In genomic region chr10:128379260-128379659, GRCm38 (mm10) we compare ENCODE assay signal across 14 mouse cellular contexts. TPM values are rescaled to one million over a fixed set of nuclear protein-coding genes. Genes with fewer than 3 reads are reported as not detected.
DNase-seq lines count a peak whose midpoint lies in the region; ATAC-seq and TF ChIP-seq lines count a peak whose summit lies in the region.
"Had no signal": no experiment of that assay in that cellular context is flagged by ENCODE, and none has a peak within 500 bp of the region (broad histone marks: within the 10 kb centered on the region; RNA-seq: fewer than 3 reads in every experiment).

No protein-coding gene starts in this region.

- no peak for TF ChIP-seq CTCF in midbrain, postnatal 0 days (IDR thresholded peaks at IDR 0.05)
- TF ChIP-seq CTCF in cortical plate, adult 2 months (IDR thresholded peaks at IDR 0.05; ENCODE audit: extremely low read depth, insufficient read depth, low read length): no peak

- H3K4me1 ChIP-seq in heart, embryonic 12.5 days (replicated peaks): peaks cover 27% of the 10 kb centered on the region
- H3K4me1 ChIP-seq in heart, embryonic 10.5 days: peaks cover 29% of the 10 kb centered on the region
- peaks cover 25% of the 10 kb centered on the region for H3K4me1 ChIP-seq in midbrain, embryonic 12.5 days
- H3K4me1 ChIP-seq in midbrain, postnatal 0 days (ENCODE audit: insufficient read depth, low read length): peaks cover 9% of the 10 kb centered on the region; the same call in 1 of the 2 replicates
- H3K4me1 ChIP-seq in cortical plate, adult 2 months (ENCODE audit: control insufficient read depth, insufficient read depth, low read length): peaks cover 6% of the 10 kb centered on the region

- 0 out of 2 replicates have a peak overlapping the region, but pooled peaks have one; percentile 95 for H3K9ac ChIP-seq in heart, embryonic 12.5 days
- H3K9ac ChIP-seq in midbrain, embryonic 12.5 days (replicated peaks): peak overlapping the region; percentile 99; the same call in 1 of the 2 replicates
- no peak overlapping the region for H3K9ac ChIP-seq in midbrain, postnatal 0 days (replicated peaks; ENCODE audit: low read length, poor library complexity, severe bottlenecking)

- H3K36me3 ChIP-seq in heart, embryonic 12.5 days: peaks cover 60% of the 10 kb centered on the region
- peaks cover 60% of the 10 kb centered on the region for H3K36me3 ChIP-seq in heart, embryonic 10.5 days
- H3K36me3 ChIP-seq in midbrain, embryonic 12.5 days: peaks cover 55% of the 10 kb centered on the region
- H3K36me3 ChIP-seq in midbrain, postnatal 0 days (ENCODE audit: insufficient read depth, low read length): peaks cover 44% of the 10 kb centered on the region
- H3K36me3 ChIP-seq in myocyte (ENCODE audit: control insufficient read depth, insufficient read depth): peaks cover 34% of the 10 kb centered on the region

- no peak for DNase-seq in heart, embryonic 10.5 days (ENCODE audit: low spot score)
- no peak for DNase-seq in midbrain, postnatal 0 days (ENCODE audit: low spot score)
- no peak for DNase-seq in left cerebral cortex, adult 8-10 months (ENCODE audit: low spot score in 2 of 2)
- no peak for DNase-seq in layer of hippocampus, adult 9-10 months (ENCODE audit: low spot score)
- DNase-seq: lung, embryonic 14.5 days; thymus, postnatal 25 days had no signal

- no peaks in the 10 kb centered on the region for H3K27me3 ChIP-seq in heart, embryonic 12.5 days (replicated peaks)
- H3K27me3 ChIP-seq in heart, embryonic 10.5 days (ENCODE audit: insufficient read depth, poor library complexity, severe bottlenecking): no peaks in the 10 kb centered on the region
- H3K27me3 ChIP-seq in midbrain, embryonic 12.5 days: no peaks in the 10 kb centered on the region
- H3K27me3 ChIP-seq in midbrain, postnatal 0 days (ENCODE audit: insufficient read depth, low read length): no peaks in the 10 kb centered on the region
- H3K27me3 ChIP-seq in myocyte (ENCODE audit: control insufficient read depth, insufficient read depth, insufficient read length): no peaks in the 10 kb centered on the region
- H3K27me3 ChIP-seq: limb, embryonic 12.5 days had no signal

- ATAC-seq in heart, embryonic 12.5 days (ENCODE audit: insufficient number of reproducible peaks, low FRiP score): no peak
- no peak for ATAC-seq in midbrain, embryonic 12.5 days (ENCODE audit: low FRiP score, low read depth)
- no peak for ATAC-seq in midbrain, postnatal 0 days (ENCODE audit: low FRiP score)
- ATAC-seq: hindbrain, postnatal 0 days had no signal

- no peak overlapping the region for H3K4me2 ChIP-seq in heart, embryonic 12.5 days
- H3K4me2 ChIP-seq in midbrain, embryonic 12.5 days (replicated peaks): peak overlapping the region; percentile 69; the same call in 1 of the 2 replicates
- H3K4me2 ChIP-seq in midbrain, postnatal 0 days (ENCODE audit: low read depth, low read length, poor library complexity, severe bottlenecking): no peak overlapping the region
- peak overlapping the region; percentile 92 for H3K4me2 ChIP-seq in myocyte (ENCODE audit: low read depth)

- H3K79me2 ChIP-seq in myocyte (ENCODE audit: control insufficient read depth, insufficient read depth): peaks cover 27% of the 10 kb centered on the region

- 0 out of 2 replicates have a peak, but pooled peaks cover 2% of the 10 kb centered on the region for H3K9me3 ChIP-seq in heart, embryonic 12.5 days (replicated peaks)
- no peaks in the 10 kb centered on the region for H3K9me3 ChIP-seq in heart, embryonic 10.5 days
- peaks cover 1% of the 10 kb centered on the region; the same call in 1 of the 2 replicates for H3K9me3 ChIP-seq in midbrain, embryonic 12.5 days
- H3K9me3 ChIP-seq in midbrain, postnatal 0 days (ENCODE audit: low read length): no peaks in the 10 kb centered on the region
- H3K9me3 ChIP-seq: limb, embryonic 12.5 days had no signal

- 0 out of 2 replicates have a peak overlapping the region, but pooled peaks have one; percentile 1 for H3K4me3 ChIP-seq in heart, embryonic 12.5 days
- no peak overlapping the region for H3K4me3 ChIP-seq in heart, embryonic 10.5 days
- H3K4me3 ChIP-seq in midbrain, embryonic 12.5 days: no peak overlapping the region
- H3K4me3 ChIP-seq in midbrain, postnatal 0 days (ENCODE audit: low read depth, low read length): no peak overlapping the region
- peak overlapping the region; percentile 20; the same call in 1 of the 2 replicates for H3K4me3 ChIP-seq in cortical plate, adult 2 months (ENCODE audit: insufficient read depth, low read length)
- H3K4me3 ChIP-seq in myocyte: no peak overlapping the region

- H3K27ac ChIP-seq in heart, embryonic 12.5 days (ENCODE audit: poor library complexity, severe bottlenecking): no peak overlapping the region
- H3K27ac ChIP-seq in heart, embryonic 10.5 days: no peak overlapping the region
- no peak overlapping the region for H3K27ac ChIP-seq in midbrain, embryonic 12.5 days (replicated peaks)
- no peak overlapping the region for H3K27ac ChIP-seq in midbrain, postnatal 0 days (ENCODE audit: low read depth, low read length)
- no peak overlapping the region for H3K27ac ChIP-seq in cortical plate, adult 2 months (ENCODE audit: insufficient read depth, low read length)
- H3K27ac ChIP-seq: limb, embryonic 12.5 days had no signal

- H3ac ChIP-seq in myocyte (ENCODE audit: control insufficient read depth, insufficient read length): no peak overlapping the region

- TF ChIP-seq POLR2A in cortical plate, adult 2 months (IDR thresholded peaks at IDR 0.05; ENCODE audit: extremely low read depth, insufficient read depth, low read length): no peak
- TF ChIP-seq POLR2A in myocyte (IDR thresholded peaks at IDR 0.05; ENCODE audit: insufficient read length, low read depth): no peak

- 93% methylated on average over 7 of the region's 7 CpGs for WGBS in heart, embryonic 12.5 days
- 94% methylated on average over 7 of the region's 7 CpGs for WGBS in heart, embryonic 10.5 days
- 96% methylated on average over 7 of the region's 7 CpGs for WGBS in midbrain, embryonic 12.5 days
- WGBS in midbrain, postnatal 0 days: 89% methylated on average over 7 of the region's 7 CpGs

TF ChIP-seq in myocyte, 11 proteins besides CTCF, POLR2A, EP300 and RAD21 (continues in another document):
- no peak for TF ChIP-seq E2F4 (IDR thresholded peaks at IDR 0.05; ENCODE audit: insufficient read depth)
- TF ChIP-seq POLR2AphosphoS2 (IDR thresholded peaks at IDR 0.05; ENCODE audit: insufficient read length, low read depth): no peak

RNA-seq across cellular contexts. Expression of gene Ankrd52, which starts 2.3 kb away (rescaled TPM):
- polyA plus RNA-seq in heart, embryonic 12.5 days (2016; fragmentation: Nextera tagmentation; extraction: Ambion mirVana): 10.6 and 11.3 TPM in 2 replicates
- 10.9 and 12.7 TPM in 2 replicates for polyA plus RNA-seq in heart, embryonic 10.5 days (2016; fragmentation: Nextera tagmentation; extraction: Ambion mirVana)
- 12.9 and 13.5 TPM in 2 replicates for polyA plus RNA-seq in midbrain, embryonic 12.5 days (2016; fragmentation: Nextera tagmentation; extraction: Ambion mirVana)
- total RNA-seq in midbrain, postnatal 0 days (2014; rRNA removed): 43.6 and 49.1 TPM in 2 replicates
- 7.8 and 9.9 TPM in 2 replicates for polyA plus RNA-seq in midbrain, postnatal 0 days (2015; fragmentation: Nextera tagmentation; extraction: Ambion mirVana)
- polyA plus RNA-seq in cortical plate, adult 2 months (2012; rRNA removed): 30.0 and 30.4 TPM in 2 replicates
- polyA plus RNA-seq in myocyte (2012; fragmentation: generic; extraction: Trizol): 30.8 TPM
- 10 to 100 TPM; 41.2 to 49.0 (median 44.8) TPM for total RNA-seq in left cerebral cortex, adult 8-10 months (2022)

RNA-seq across cellular contexts. Expression of gene Coq10a, which starts 10.5 kb away (rescaled TPM):
- polyA plus RNA-seq in heart, embryonic 12.5 days (2016; fragmentation: Nextera tagmentation; extraction: Ambion mirVana): 15.9 and 16.2 TPM in 2 replicates
- 9.7 and 10.7 TPM in 2 replicates for polyA plus RNA-seq in heart, embryonic 10.5 days (2016; fragmentation: Nextera tagmentation; extraction: Ambion mirVana)
- 28.6 and 33.6 TPM in 2 replicates for polyA plus RNA-seq in midbrain, embryonic 12.5 days (2016; fragmentation: Nextera tagmentation; extraction: Ambion mirVana)
- total RNA-seq in midbrain, postnatal 0 days (2014; rRNA removed): 42.8 and 53.2 TPM in 2 replicates
- polyA plus RNA-seq in midbrain, postnatal 0 days (2015; fragmentation: Nextera tagmentation; extraction: Ambion mirVana): 51.7 and 56.4 TPM in 2 replicates
- 101 and 103 TPM in 2 replicates for polyA plus RNA-seq in cortical plate, adult 2 months (2012; rRNA removed)
- polyA plus RNA-seq in myocyte (2012; fragmentation: generic; extraction: Trizol): 61.2 TPM
- 10 to 100 TPM; 59.3 to 62.4 (median 61.5) TPM for total RNA-seq in left cerebral cortex, adult 8-10 months (2022)

RNA-seq across cellular contexts. Expression of gene Slc39a5, which starts 21.8 kb away (rescaled TPM):
- 0.28 and 0.42 TPM in 2 replicates for polyA plus RNA-seq in heart, embryonic 12.5 days (2016; fragmentation: Nextera tagmentation; extraction: Ambion mirVana)
- 0.07 and 2.4 TPM in 2 replicates for polyA plus RNA-seq in heart, embryonic 10.5 days (2016; fragmentation: Nextera tagmentation; extraction: Ambion mirVana)
- not detected in 2 replicates for polyA plus RNA-seq in midbrain, embryonic 12.5 days (2016; fragmentation: Nextera tagmentation; extraction: Ambion mirVana)
- total RNA-seq in midbrain, postnatal 0 days (2014; rRNA removed): 0.16 and 0.61 TPM in 2 replicates
- 0.16 and 0.27 TPM in 2 replicates for polyA plus RNA-seq in midbrain, postnatal 0 days (2015; fragmentation: Nextera tagmentation; extraction: Ambion mirVana)
- 0.51 and 0.73 TPM in 2 replicates for polyA plus RNA-seq in cortical plate, adult 2 months (2012; rRNA removed)
- not detected for polyA plus RNA-seq in myocyte (2012; fragmentation: generic; extraction: Trizol)
- under 1 TPM in 3 of 4 experiments, not detected in 1; 0.27 to 0.61 (median 0.59) TPM for total RNA-seq in left cerebral cortex, adult 8-10 months (2022)
- total RNA-seq: neutrophil, adult 5-6 weeks had no signal
- polyA plus RNA-seq: heart, embryonic 14.5 days; limb, embryonic 12.5 days had no signal

RNA-seq across cellular contexts. Expression of gene Nabp2, which starts 32.0 kb away (rescaled TPM):
- 57.3 and 57.9 TPM in 2 replicates for polyA plus RNA-seq in heart, embryonic 12.5 days (2016; fragmentation: Nextera tagmentation; extraction: Ambion mirVana)
- polyA plus RNA-seq in heart, embryonic 10.5 days (2016; fragmentation: Nextera tagmentation; extraction: Ambion mirVana): 76.5 and 87.9 TPM in 2 replicates
- polyA plus RNA-seq in midbrain, embryonic 12.5 days (2016; fragmentation: Nextera tagmentation; extraction: Ambion mirVana): 127 and 147 TPM in 2 replicates
- 63.1 and 82.0 TPM in 2 replicates for total RNA-seq in midbrain, postnatal 0 days (2014; rRNA removed)
- 145 and 157 TPM in 2 replicates for polyA plus RNA-seq in midbrain, postnatal 0 days (2015; fragmentation: Nextera tagmentation; extraction: Ambion mirVana)
- polyA plus RNA-seq in cortical plate, adult 2 months (2012; rRNA removed): 79.4 and 83.4 TPM in 2 replicates
- 115 TPM for polyA plus RNA-seq in myocyte (2012; fragmentation: generic; extraction: Trizol)
- 10 to 100 TPM; 90.1 to 97.4 (median 94.1) TPM for total RNA-seq in left cerebral cortex, adult 8-10 months (2022)

RNA-seq across cellular contexts. Expression of gene Rnf41, which starts 32.2 kb away (rescaled TPM):
- 27.7 and 29.9 TPM in 2 replicates for polyA plus RNA-seq in heart, embryonic 12.5 days (2016; fragmentation: Nextera tagmentation; extraction: Ambion mirVana)
- 31.0 and 34.3 TPM in 2 replicates for polyA plus RNA-seq in heart, embryonic 10.5 days (2016; fragmentation: Nextera tagmentation; extraction: Ambion mirVana)
- 57.6 and 60.7 TPM in 2 replicates for polyA plus RNA-seq in midbrain, embryonic 12.5 days (2016; fragmentation: Nextera tagmentation; extraction: Ambion mirVana)
- 94.3 and 103 TPM in 2 replicates for total RNA-seq in midbrain, postnatal 0 days (2014; rRNA removed)
- polyA plus RNA-seq in midbrain, postnatal 0 days (2015; fragmentation: Nextera tagmentation; extraction: Ambion mirVana): 91.6 and 93.8 TPM in 2 replicates
- polyA plus RNA-seq in cortical plate, adult 2 months (2012; rRNA removed): 78.2 and 78.5 TPM in 2 replicates
- 35.2 TPM for polyA plus RNA-seq in myocyte (2012; fragmentation: generic; extraction: Trizol)
- 10 to 100 TPM; 72.2 to 79.3 (median 73.4) TPM for total RNA-seq in left cerebral cortex, adult 8-10 months (2022)

Comparison
In these comparisons a context has a peak if more than half of its experiments do, and no peak if none do; other contexts are left out.
1. H3K4me2 ChIP-seq: peak in midbrain, embryonic 12.5 days (single experiment) and myocyte (single experiment); none in heart, embryonic 12.5 days (single experiment) and midbrain, postnatal 0 days (single experiment).
2. H3K4me3 ChIP-seq: peak in heart, embryonic 12.5 days (single experiment) and cortical plate, adult 2 months (single experiment); none in heart, embryonic 10.5 days (single experiment), midbrain, embryonic 12.5 days (single experiment), midbrain, postnatal 0 days (single experiment) and myocyte (single experiment).